ENCODE assay signal across 21 mouse cellular contexts in genomic region chr8:108506779-108507178, GRCm38 (mm10).
DNase-seq lines count a peak whose midpoint lies in the region; ATAC-seq lines count a peak whose summit lies in the region.
"Had no signal": no experiment of that assay in that cellular context is flagged by ENCODE, and none has a peak within 500 bp of the region (broad histone marks: within the 10 kb centered on the region; RNA-seq: fewer than 3 reads in every experiment).

No protein-coding gene starts in this region.

- no peaks in the 10 kb centered on the region for H3K9me3 ChIP-seq in hindbrain, embryonic 12.5 days (replicated peaks)
- no peaks in the 10 kb centered on the region for H3K9me3 ChIP-seq in hindbrain, embryonic 16.5 days (ENCODE audit: control insufficient read depth, low read length)

- no peak overlapping the region for H3K4me2 ChIP-seq in hindbrain, embryonic 12.5 days (replicated peaks)
- no peak overlapping the region for H3K4me2 ChIP-seq in hindbrain, embryonic 16.5 days (ENCODE audit: low read length)

- H3K27me3 ChIP-seq in hindbrain, embryonic 12.5 days = peaks cover 70% of the 10 kb centered on the region
- H3K27me3 ChIP-seq in hindbrain, embryonic 16.5 days (replicated peaks; ENCODE audit: control insufficient read depth, insufficient read depth, low read length) = peaks cover 4% of the 10 kb centered on the region; the same call in 1 of the 2 replicates
- H3K27me3 ChIP-seq: CH12.LX had no signal

- no peak overlapping the region for H3K4me3 ChIP-seq in hindbrain, embryonic 12.5 days
- H3K4me3 ChIP-seq in hindbrain, embryonic 16.5 days (ENCODE audit: low read length) = no peak overlapping the region

- ATAC-seq in common myeloid progenitor, adult 5-6 weeks (replicated peaks; ENCODE audit: low read depth, poor library complexity, severe bottlenecking) = peak; percentile 47; the same call in 1 of the 2 replicates
- peak; percentile 52; the same call in 1 of the 2 replicates for ATAC-seq in granulocyte monocyte progenitor cell, adult 5-6 weeks (replicated peaks; ENCODE audit: poor library complexity, severe bottlenecking)
- peak; percentile 35; the same call in 1 of the 2 replicates for ATAC-seq in megakaryocyte, adult 5-6 weeks (ENCODE audit: poor library complexity, severe bottlenecking)
- no peak for ATAC-seq in hindbrain, embryonic 12.5 days (ENCODE audit: low FRiP score)
- ATAC-seq in hindbrain, embryonic 16.5 days = no peak
- ATAC-seq: activated CD4-positive, CD25-positive, alpha-beta regulatory T cell, adult 4 months; CD4-positive, CD25-positive, alpha-beta regulatory T cell, adult 4 months; Patski had no signal

- DNase-seq in urinary bladder, postnatal 10 days (ENCODE audit: low spot score) = no peak
- DNase-seq: adrenal gland, adult 2 months; adrenal gland, adult 8-10 months; adrenal gland, postnatal 10 days; adrenal gland, postnatal 14 days; adrenal gland, postnatal 25 days; adrenal gland, postnatal 36 days; B cell, adult 2 months; cerebellum, adult 11 months; cerebellum, adult 11-12 months; cerebellum, adult 18-20 months had no signal

- no peaks in the 10 kb centered on the region for H3K36me3 ChIP-seq in hindbrain, embryonic 12.5 days
- H3K36me3 ChIP-seq in hindbrain, embryonic 16.5 days (ENCODE audit: control insufficient read depth, insufficient read depth, low read length) = no peaks in the 10 kb centered on the region
- H3K36me3 ChIP-seq: G1E had no signal

- no peak overlapping the region for H3K27ac ChIP-seq in hindbrain, embryonic 12.5 days
- no peak overlapping the region for H3K27ac ChIP-seq in hindbrain, embryonic 16.5 days (ENCODE audit: low read depth, low read length)

- WGBS in hindbrain, embryonic 12.5 days = 92% methylated on average over 3 of the region's 3 CpGs
- 82% methylated on average over 3 of the region's 3 CpGs for whole genome bisulfite sequencing in hindbrain, embryonic 16.5 days

- no peak overlapping the region for H3K9ac ChIP-seq in hindbrain, embryonic 12.5 days
- H3K9ac ChIP-seq in hindbrain, embryonic 16.5 days (ENCODE audit: low read depth, low read length) = no peak overlapping the region

- H3K4me1 ChIP-seq in hindbrain, embryonic 12.5 days = peaks cover 9% of the 10 kb centered on the region
- peaks cover 9% of the 10 kb centered on the region for H3K4me1 ChIP-seq in hindbrain, embryonic 16.5 days (ENCODE audit: control insufficient read depth, insufficient read depth, low read depth, low read length)

Comparison
In these comparisons a context has a peak if more than half of its experiments do, and no peak if none do; other contexts are left out.
1. ATAC-seq: peak in common myeloid progenitor, adult 5-6 weeks (single experiment), granulocyte monocyte progenitor cell, adult 5-6 weeks (single experiment) and megakaryocyte, adult 5-6 weeks (single experiment); none in hindbrain, embryonic 12.5 days (single experiment) and hindbrain, embryonic 16.5 days (single experiment).